Mouse (Mus musculus) forebrain, postnatal 0 days (tissue): Measurements from ENCODE around the gene Pym1. TPM values are rescaled to one million over a fixed set of nuclear protein-coding genes. Genes with fewer than 3 reads are reported as not detected.

Experiments
- ATAC-seq: fragments of 200-750 bp; cut with Nextera tagmentation; 2 replicates; pipeline ENCODE4 v1.8.0; 2017; ENCODE audit warnings: mild to moderate bottlenecking, moderate library complexity
- DNase-seq: peaks from one replicate; pipeline ENCODE4 v3.0.0-alpha.2; 2015
- H3K27ac ChIP-seq: fragments of 300-500 bp; sonication (generic); 2 replicates; pipeline ENCODE4 v1.5.1; 2014; ENCODE audit warnings: low read depth, mild to moderate bottlenecking, antibody characterized with exemption, low read length, moderate library complexity, mixed read lengths
- H3K27me3 ChIP-seq: fragments of 300-500 bp; sonication (generic); 2 replicates; pipeline ENCODE4 v1.6.1; 2014; ENCODE audit warnings: mild to moderate bottlenecking, low read length, mixed read lengths; ENCODE audit not compliant: insufficient read depth
- H3K36me3 ChIP-seq: fragments of 300-500 bp; sonication (generic); 2 replicates; pipeline ENCODE4 v1.6.1; 2014; ENCODE audit warnings: mild to moderate bottlenecking, moderate library complexity; ENCODE audit not compliant: insufficient read depth
- H3K4me1 ChIP-seq: fragments of 300-500 bp; sonication (generic); 2 replicates; pipeline ENCODE4 v1.6.1; 2014; ENCODE audit warnings: antibody characterized with exemption; ENCODE audit not compliant: insufficient read depth
- H3K4me2 ChIP-seq: fragments of 300-500 bp; sonication (generic); 2 replicates; pipeline ENCODE4 v1.6.1; 2014; ENCODE audit warnings: low read depth, mild to moderate bottlenecking, moderate library complexity
- H3K4me3 ChIP-seq: fragments of 300-500 bp; sonication (generic); 2 replicates; pipeline ENCODE4 v1.5.1; 2014; ENCODE audit warnings: low read depth, low read length, mixed read lengths
- H3K9ac ChIP-seq: fragments of 300-500 bp; sonication (generic); 2 replicates; pipeline ENCODE4 v1.6.1; 2014; ENCODE audit warnings: mild to moderate bottlenecking
- H3K9me3 ChIP-seq: fragments of 300-500 bp; sonication (generic); 2 replicates; pipeline ENCODE4 v1.6.1; 2016; ENCODE audit warnings: low read length
- CTCF ChIP-seq: sonication (generic); IDR thresholded peaks from 2 replicates; pipeline ENCODE4 v1.5.1; 2016; ENCODE audit warnings: antibody characterized with exemption, control low read depth, low read depth
- WGBS: fragments of 180-500 bp; shearing (Covaris S2); extraction: QIAGEN DNeasy Blood & Tissue Kit; methylation state at CpG from one replicate; pipeline ENCODE4 v1.1.7; 2014; 5-methylcytosine and 5-hydroxymethylcytosine counted together
- polyA plus RNA-seq: library from polyadenylated mRNA; unstranded; fragments of >200 nt; fragmentation: Nextera tagmentation; extraction: Ambion mirVana; gene quantifications from 2 replicates; pipeline ENCODE4 v1.2.1, GENCODE M21; 2015
- total RNA-seq: library from RNA; depleted of rRNA; stranded (reverse); fragments of >200 nt; gene quantifications from 2 replicates; pipeline ENCODE4 v1.2.3, GENCODE M21; 2014; rRNA removed

The Pym1 gene
- total and polyA plus RNA-seq, 2 experiments from 2014 or later, result 51.6 to 67.7 TPM

DNA sequence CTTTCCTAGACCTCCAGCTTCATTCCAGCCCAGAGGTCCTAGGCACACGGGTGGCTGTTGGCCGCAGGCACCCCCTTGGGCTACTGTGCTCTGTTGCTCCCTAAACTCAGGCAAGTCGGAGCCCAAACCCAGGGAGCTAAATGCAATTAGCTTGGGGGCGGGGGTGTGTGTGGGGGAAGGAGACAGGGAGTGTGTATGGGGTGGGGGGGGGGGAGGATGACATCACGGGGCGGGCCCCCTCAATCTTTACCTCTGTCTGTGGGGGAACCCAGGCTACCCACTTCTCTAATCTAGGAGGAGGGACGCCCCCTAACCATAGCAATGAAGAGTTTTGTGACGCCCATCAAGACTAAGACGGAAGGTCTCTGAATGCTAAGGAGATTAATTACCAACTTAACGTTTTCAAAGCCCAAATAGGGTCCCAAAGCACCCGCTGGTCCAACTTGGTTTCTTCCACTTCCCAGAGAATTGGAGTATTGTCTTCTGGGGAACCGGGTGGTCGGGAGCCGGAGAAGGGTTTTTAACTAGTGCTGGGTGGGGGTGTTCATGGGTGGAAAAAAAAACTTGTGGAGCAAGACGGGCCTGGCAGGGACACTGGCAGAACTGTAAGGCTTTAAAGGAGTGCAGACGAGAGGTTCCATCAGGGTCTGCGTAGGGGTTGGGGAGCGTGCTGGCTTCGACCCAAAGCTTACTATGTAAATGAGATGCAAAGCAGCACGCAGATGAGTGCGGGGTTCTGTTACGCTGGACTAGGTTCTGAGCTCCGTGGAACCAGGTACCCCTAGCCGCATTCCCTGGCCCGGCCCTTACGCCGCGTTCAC lies 56.8 kb downstream of the Pym1 start, which contains the start of gene Tmem198b:
Gene Tmem198b (minus strand): TSS at position 100 of the 821 bp plus-strand sequence.
- WGBS, result 1% methylated on average over 28 of the region's 28 CpGs

DNA sequence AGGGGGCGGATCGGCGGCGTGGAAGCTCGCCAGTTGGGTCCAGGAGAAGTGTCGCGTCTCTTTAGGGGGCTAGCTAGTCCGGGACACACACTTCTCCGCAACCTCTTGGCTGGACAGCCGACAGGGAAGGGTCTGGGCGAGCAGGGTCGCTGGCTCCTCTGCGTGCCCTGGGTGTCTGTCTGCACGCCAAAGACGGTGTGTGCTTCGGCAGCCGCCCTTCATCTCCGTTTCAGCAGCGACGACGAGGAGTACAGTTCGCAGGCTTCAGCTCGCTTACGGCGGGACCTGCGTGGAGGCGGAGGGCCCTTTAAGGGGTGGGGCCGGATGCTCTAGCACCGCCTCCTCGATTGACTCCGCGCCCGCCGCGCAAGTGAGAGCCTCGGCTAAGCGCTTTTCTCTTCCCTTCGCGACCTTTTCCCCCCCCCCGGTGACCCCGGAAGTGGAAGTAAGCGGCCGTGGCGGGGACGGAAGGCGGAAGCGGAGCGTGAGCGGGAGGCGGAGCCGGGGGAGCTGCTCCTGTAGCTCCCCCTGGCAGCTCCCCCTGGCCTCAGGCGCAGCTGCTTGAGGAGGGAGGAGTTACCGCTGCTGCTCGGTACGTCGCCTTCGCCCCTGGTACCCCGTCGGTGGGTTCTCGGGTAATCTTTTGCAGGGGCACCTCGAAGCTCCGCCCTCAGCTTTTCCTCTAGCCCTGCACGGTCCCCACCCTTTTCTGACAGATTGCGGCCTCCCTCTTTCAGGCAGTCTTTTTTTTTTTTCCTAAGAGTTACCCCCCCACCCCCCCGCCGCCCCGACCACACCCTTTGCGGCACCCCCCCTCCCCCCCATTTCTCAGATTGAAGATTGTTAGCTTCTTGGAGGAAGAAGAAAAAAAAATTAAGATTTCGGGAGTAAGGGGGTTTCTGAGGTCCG lies 57.7 kb downstream of the Pym1 start:
- ATAC-seq (peak; percentile 93), DNase-seq (peak; percentile 98)
- Histone ChIP-seq H3K9ac (peak overlapping the region; percentile 92), H3K4me1 (peaks cover 30% of the 10 kb centered on the region), H3K36me3 (peaks cover 9% of the 10 kb centered on the region; the same call in 1 of the 2 replicates), H3K9me3 (no peaks in the 10 kb centered on the region), H3K27me3 (no peaks in the 10 kb centered on the region), H3K4me3 (peak overlapping the region; percentile 89), H3K27ac (peak overlapping the region; percentile 98), H3K4me2 (peak overlapping the region; percentile 81)
- TF ChIP-seq CTCF, result peak; percentile 43
- WGBS, result 2% methylated on average over 69 of the region's 70 CpGs

More for the DNA sequence above, 56.8 kb downstream of the Pym1 start, which contains the start of gene Tmem198b:
- H3K4me2 ChIP-seq, result peak within 1 kb of the TSS; percentile 81
- peak within 1 kb of the TSS; percentile 92 for H3K9ac ChIP-seq
- H3K4me3 ChIP-seq, result peak within 1 kb of the TSS; percentile 89
- no peak for TF ChIP-seq CTCF
- peak within 1 kb of the TSS; percentile 98 for H3K27ac ChIP-seq
- no peaks in the 10 kb centered on the region for H3K27me3 ChIP-seq
- DNase-seq (peak; percentile 93), ATAC-seq (peak; percentile 75)
- peaks cover 9% of the 10 kb centered on the region; the same call in 1 of the 2 replicates for H3K36me3 ChIP-seq
- H3K9me3 ChIP-seq, result no peaks in the 10 kb centered on the region
- H3K4me1 ChIP-seq, result peaks cover 27% of the 10 kb centered on the region

DNA sequence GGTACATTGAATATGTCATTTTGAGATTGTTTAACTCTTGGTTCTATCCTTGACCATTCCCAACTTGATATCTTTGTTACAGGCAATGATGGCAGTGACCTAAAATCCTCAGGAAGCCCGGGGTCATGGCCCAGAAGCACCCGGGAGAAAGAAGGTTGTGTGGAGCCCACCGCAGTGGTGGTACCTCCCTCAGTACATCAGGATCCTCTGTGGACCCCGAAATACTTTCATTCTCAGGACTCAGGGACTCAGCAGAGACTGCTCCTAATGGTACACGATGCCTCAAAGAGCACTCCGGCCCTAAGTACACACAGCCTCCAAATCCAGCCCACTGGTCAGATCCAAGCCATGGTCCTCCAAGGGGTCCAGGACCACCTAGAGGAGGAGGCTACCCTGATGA lies 58.4 kb downstream of the Pym1 start:
- peak overlapping the region; percentile 98; the same call in 1 of the 2 replicates for H3K27ac ChIP-seq
- WGBS, result 65% methylated on average over 6 of the region's 6 CpGs
- no peak for ATAC-seq
- H3K36me3 ChIP-seq, result peaks cover 6% of the 10 kb centered on the region; the same call in 1 of the 2 replicates
- H3K9ac ChIP-seq, result peak overlapping the region; percentile 92
- H3K4me2 ChIP-seq, result peak overlapping the region; percentile 81
- DNase-seq, result no peak
- peak overlapping the region; percentile 89 for H3K4me3 ChIP-seq
- peaks cover 30% of the 10 kb centered on the region for H3K4me1 ChIP-seq
- no peaks in the 10 kb centered on the region for H3K9me3 ChIP-seq
- H3K27me3 ChIP-seq, result no peaks in the 10 kb centered on the region
- TF ChIP-seq CTCF, result no peak

DNA sequence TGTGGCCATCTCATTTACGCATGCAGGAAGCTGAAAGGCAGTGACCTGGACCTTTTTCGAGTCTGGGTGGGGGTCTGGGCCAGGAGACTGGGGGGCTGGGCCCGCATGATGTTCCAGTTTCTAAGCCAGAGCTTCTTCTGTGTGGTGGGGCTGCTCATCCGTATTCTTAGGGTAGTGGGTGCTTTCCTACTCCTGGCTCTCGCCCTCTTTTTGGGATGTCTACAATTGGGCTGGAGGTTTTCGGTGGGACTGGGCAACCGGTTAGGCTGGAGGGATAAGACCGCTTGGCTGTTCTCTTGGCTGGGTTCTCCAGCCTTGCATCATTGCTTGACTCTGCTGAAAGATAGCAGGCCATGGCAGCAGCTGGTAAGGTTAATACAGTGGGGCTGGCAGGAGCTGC lies 59.3 kb downstream of the Pym1 start:
- peaks cover 30% of the 10 kb centered on the region for H3K4me1 ChIP-seq
- no peak overlapping the region for H3K9ac ChIP-seq

More for the DNA sequence above, 59.3 kb downstream of the Pym1 start:
- peak overlapping the region; percentile 81 for H3K4me2 ChIP-seq
- TF ChIP-seq CTCF, result no peak
- DNase-seq (no peak), ATAC-seq (no peak)
- WGBS, result 95% methylated on average over 8 of the region's 8 CpGs
- 0 out of 2 replicates have a peak, but pooled peaks cover 3% of the 10 kb centered on the region for H3K36me3 ChIP-seq
- H3K4me3 ChIP-seq, result 0 out of 2 replicates have a peak overlapping the region, but pooled peaks have one; percentile 0
- H3K27ac ChIP-seq, result no peak overlapping the region
- H3K9me3 ChIP-seq, result no peaks in the 10 kb centered on the region
- H3K27me3 ChIP-seq, result no peaks in the 10 kb centered on the region

Other genes starting within 250 kb of the Pym1 start
- 23.7 and 31.4 TPM in 2 replicates for gene Myl6b, start 249.2 kb upstream of the Pym1 start, total RNA-seq
- 4.5 and 4.8 TPM in 2 replicates for gene Myl6b, start 249.2 kb upstream of the Pym1 start, polyA plus RNA-seq
- 9.9 and 14.8 TPM in 2 replicates for gene Esyt1, start 222.0 kb upstream of the Pym1 start, total RNA-seq
- 4.4 and 5.3 TPM in 2 replicates for gene Esyt1, start 222.0 kb upstream of the Pym1 start, polyA plus RNA-seq
- gene Zc3h10, start 200.1 kb upstream of the Pym1 start, total RNA-seq, result 15.0 and 20.6 TPM in 2 replicates
- gene Zc3h10, start 200.1 kb upstream of the Pym1 start, polyA plus RNA-seq, result 12.7 and 12.8 TPM in 2 replicates
- 877 and 1,605 TPM in 2 replicates for gene Rpl41, start 198.6 kb upstream of the Pym1 start, total RNA-seq
- 2,439 and 3,234 TPM in 2 replicates for gene Rpl41, start 198.6 kb upstream of the Pym1 start, polyA plus RNA-seq
- gene Pa2g4, start 181.9 kb upstream of the Pym1 start, total RNA-seq, result 119 and 122 TPM in 2 replicates
- 128 and 135 TPM in 2 replicates for gene Pa2g4, start 181.9 kb upstream of the Pym1 start, polyA plus RNA-seq
- 1.3 and 1.4 TPM in 2 replicates for gene Erbb3, start 158.2 kb upstream of the Pym1 start, total RNA-seq
- 0.41 and 0.68 TPM in 2 replicates for gene Erbb3, start 158.2 kb upstream of the Pym1 start, polyA plus RNA-seq
- 859 and 1,363 TPM in 2 replicates for gene Rps26, start 121.1 kb upstream of the Pym1 start, total RNA-seq
- 436 and 640 TPM in 2 replicates for gene Rps26, start 121.1 kb upstream of the Pym1 start, polyA plus RNA-seq
- 8.4 and 15.6 TPM in 2 replicates for gene Ikzf4, start 101.9 kb upstream of the Pym1 start, total RNA-seq
- gene Ikzf4, start 101.9 kb upstream of the Pym1 start, polyA plus RNA-seq, result 6.3 and 11.3 TPM in 2 replicates
- gene Suox, start 73.8 kb upstream of the Pym1 start, total RNA-seq, result 10.6 and 12.6 TPM in 2 replicates
- gene Suox, start 73.8 kb upstream of the Pym1 start, polyA plus RNA-seq, result 8.4 and 10.1 TPM in 2 replicates
- 133 TPM in 2 replicates for gene Rab5b, start 51.6 kb upstream of the Pym1 start, total RNA-seq
- gene Rab5b, start 51.6 kb upstream of the Pym1 start, polyA plus RNA-seq, result 104 and 118 TPM in 2 replicates
- 0.85 and 1.2 TPM in 2 replicates for gene Pmel, start 43.7 kb upstream of the Pym1 start, total RNA-seq
- gene Pmel, start 43.7 kb upstream of the Pym1 start, polyA plus RNA-seq, result 0.67 and 0.86 TPM in 2 replicates
- gene Cdk2, start 42.9 kb upstream of the Pym1 start, total RNA-seq, result 8.5 and 10.0 TPM in 2 replicates
- 9.9 and 10.3 TPM in 2 replicates for gene Cdk2, start 42.9 kb upstream of the Pym1 start, polyA plus RNA-seq
- gene Dgka, start 3.0 kb upstream of the Pym1 start, total RNA-seq, result 5.6 and 7.2 TPM in 2 replicates
- gene Dgka, start 3.0 kb upstream of the Pym1 start, polyA plus RNA-seq, result 4.3 and 4.8 TPM in 2 replicates
- gene Mmp19, start 43.0 kb downstream of the Pym1 start, total RNA-seq, result 0.57 and 0.69 TPM in 2 replicates
- gene Mmp19, start 43.0 kb downstream of the Pym1 start, polyA plus RNA-seq, result 0.33 and 0.36 TPM in 2 replicates
- gene Dnajc14, start 56.2 kb downstream of the Pym1 start, total RNA-seq, result 39.6 and 45.7 TPM in 2 replicates
- gene Dnajc14, start 56.2 kb downstream of the Pym1 start, polyA plus RNA-seq, result 30.5 and 38.2 TPM in 2 replicates
- 9.5 and 12.9 TPM in 2 replicates for gene Tmem198b, start 56.5 kb downstream of the Pym1 start, total RNA-seq
- 12.9 and 14.6 TPM in 2 replicates for gene Tmem198b, start 56.5 kb downstream of the Pym1 start, polyA plus RNA-seq
- 54.6 and 59.6 TPM in 2 replicates for gene Sarnp, start 69.4 kb downstream of the Pym1 start, total RNA-seq
- gene Sarnp, start 69.4 kb downstream of the Pym1 start, polyA plus RNA-seq, result 146 and 167 TPM in 2 replicates
- 6.3 and 8.3 TPM in 2 replicates for gene Ormdl2, start 73.8 kb downstream of the Pym1 start, total RNA-seq
- 13.2 and 16.1 TPM in 2 replicates for gene Ormdl2, start 73.8 kb downstream of the Pym1 start, polyA plus RNA-seq
- 15.7 and 19.1 TPM in 2 replicates for gene Gdf11, start 143.8 kb downstream of the Pym1 start, total RNA-seq
- 4.3 and 6.7 TPM in 2 replicates for gene Gdf11, start 143.8 kb downstream of the Pym1 start, polyA plus RNA-seq
- gene Cd63, start 153.1 kb downstream of the Pym1 start, total RNA-seq, result 11.7 and 25.2 TPM in 2 replicates
- 168 and 188 TPM in 2 replicates for gene Cd63, start 153.1 kb downstream of the Pym1 start, polyA plus RNA-seq
- 4.1 and 5.8 TPM in 2 replicates for gene Rdh5, start 175.0 kb downstream of the Pym1 start, total RNA-seq
- 6.9 and 10.2 TPM in 2 replicates for gene Rdh5, start 175.0 kb downstream of the Pym1 start, polyA plus RNA-seq
- 120 and 149 TPM in 2 replicates for gene Bloc1s1, start 176.1 kb downstream of the Pym1 start, total RNA-seq
- gene Bloc1s1, start 176.1 kb downstream of the Pym1 start, polyA plus RNA-seq, result 246 and 305 TPM in 2 replicates
- 7.7 and 12.7 TPM in 2 replicates for gene Itga7, start 185.9 kb downstream of the Pym1 start, total RNA-seq
- gene Itga7, start 185.9 kb downstream of the Pym1 start, polyA plus RNA-seq, result 5.8 and 7.7 TPM in 2 replicates
- gene Mettl7b, start 213.1 kb downstream of the Pym1 start, total RNA-seq, result not detected in 2 replicates
- not detected in 2 replicates for gene Mettl7b, start 213.1 kb downstream of the Pym1 start, polyA plus RNA-seq
- gene Olfr9, start 241.5 kb downstream of the Pym1 start, total RNA-seq, result not detected in 2 replicates
- not detected in 2 replicates for gene Olfr9, start 241.5 kb downstream of the Pym1 start, polyA plus RNA-seq